ENCODE assay signal across 28 mouse cellular contexts in the genomic region with DNA sequence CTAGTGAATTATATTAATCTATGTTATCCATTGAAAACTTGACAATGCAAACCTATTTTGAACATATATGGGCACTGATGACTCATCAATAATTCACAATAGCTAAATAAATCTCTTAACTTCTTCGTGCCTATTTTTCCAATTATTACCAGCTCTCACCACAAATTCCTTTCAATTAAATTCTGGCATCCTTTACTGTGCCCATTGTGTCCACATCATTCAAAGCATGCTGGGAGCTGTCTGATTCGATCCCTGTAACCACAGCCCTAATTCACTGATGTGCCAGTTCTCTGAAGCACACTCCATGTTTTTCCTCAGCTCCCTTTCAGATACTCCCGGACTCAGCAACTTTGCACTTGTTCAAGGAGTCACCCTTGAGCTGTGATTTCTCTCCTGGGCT.
"Had no signal": no experiment of that assay in that cellular context is flagged by ENCODE, and none has a peak within 500 bp of the region (broad histone marks: within the 10 kb centered on the region; RNA-seq: fewer than 3 reads in every experiment).

No protein-coding gene starts in this region.

- H3K9me3 ChIP-seq: heart, embryonic 15.5 days; hindbrain, embryonic 12.5 days; intestine, embryonic 15.5 days; kidney, embryonic 15.5 days; limb, embryonic 13.5 days; limb, embryonic 15.5 days; liver, embryonic 12.5 days had no signal

- H3K36me3 ChIP-seq: heart, embryonic 13.5 days; heart, embryonic 15.5 days; hindbrain, embryonic 10.5 days; hindbrain, embryonic 12.5 days; intestine, embryonic 15.5 days; kidney, embryonic 15.5 days; limb, embryonic 13.5 days; limb, embryonic 15.5 days; liver, embryonic 12.5 days had no signal

- H3K9ac ChIP-seq: heart, embryonic 13.5 days; heart, embryonic 15.5 days; hindbrain, embryonic 12.5 days; hindbrain, embryonic 14.5 days; intestine, embryonic 15.5 days; kidney, embryonic 15.5 days; limb, embryonic 13.5 days; limb, embryonic 15.5 days; liver, embryonic 12.5 days; liver, embryonic 14.5 days had no signal

- H3K4me2 ChIP-seq: heart, embryonic 11.5 days; heart, embryonic 13.5 days; heart, embryonic 15.5 days; hindbrain, embryonic 12.5 days; hindbrain, embryonic 14.5 days; intestine, embryonic 15.5 days; kidney, embryonic 15.5 days; limb, embryonic 13.5 days; limb, embryonic 15.5 days; liver, embryonic 12.5 days had no signal

- DNase-seq: gastrocnemius, adult 2 months; gastrocnemius, postnatal 10 days; gastrocnemius, postnatal 25 days; heart, adult 2 months; heart, postnatal 4 days; kidney, adult 11 months; kidney, adult 2 months; kidney, adult 9 months; kidney, postnatal 14 days; kidney, postnatal 36 days; layer of hippocampus, adult 9-11 months; layer of hippocampus, postnatal 36 days; left cerebral cortex, postnatal 4 days had no signal

- H3K4me3 ChIP-seq: gastrocnemius, adult 2 months; heart, adult 2 months; heart, embryonic 13.5 days; heart, embryonic 15.5 days; hindbrain, embryonic 10.5 days; hindbrain, embryonic 12.5 days; intestine, embryonic 15.5 days; kidney, embryonic 15.5 days; limb, embryonic 13.5 days; limb, embryonic 15.5 days; liver, embryonic 12.5 days had no signal

- ATAC-seq: hindbrain, embryonic 16.5 days; inflammation-experienced regulatory T-cells, adult 6 months; intestine, embryonic 15.5 days; liver, embryonic 12.5 days had no signal

- H3K27me3 ChIP-seq: heart, embryonic 13.5 days; heart, embryonic 15.5 days; hindbrain, embryonic 12.5 days; intestine, embryonic 15.5 days; kidney, embryonic 15.5 days; limb, embryonic 13.5 days; limb, embryonic 15.5 days; liver, embryonic 12.5 days had no signal

- H3K4me1 ChIP-seq: hindbrain, embryonic 10.5 days; hindbrain, embryonic 12.5 days; intestine, embryonic 15.5 days; kidney, embryonic 15.5 days; limb, embryonic 13.5 days; limb, embryonic 15.5 days; liver, embryonic 12.5 days had no signal

- H3K27ac ChIP-seq: gastrocnemius, adult 2 months; heart, adult 2 months; heart, embryonic 13.5 days; heart, embryonic 15.5 days; hindbrain, embryonic 10.5 days; hindbrain, embryonic 12.5 days; hindbrain, embryonic 14.5 days; intestine, embryonic 15.5 days; kidney, embryonic 15.5 days; kidney, postnatal 0 days; limb, embryonic 13.5 days; limb, embryonic 15.5 days; liver, embryonic 12.5 days; liver, embryonic 14.5 days had no signal
